Mouse (Mus musculus): ENCODE results near the gene Bnc2. TPM values are rescaled to one million over a fixed set of nuclear protein-coding genes. Genes with fewer than 3 reads are reported as not detected.

Gene Bnc2
- polyA plus RNA-seq, 1 experiment: not detected

DNA sequence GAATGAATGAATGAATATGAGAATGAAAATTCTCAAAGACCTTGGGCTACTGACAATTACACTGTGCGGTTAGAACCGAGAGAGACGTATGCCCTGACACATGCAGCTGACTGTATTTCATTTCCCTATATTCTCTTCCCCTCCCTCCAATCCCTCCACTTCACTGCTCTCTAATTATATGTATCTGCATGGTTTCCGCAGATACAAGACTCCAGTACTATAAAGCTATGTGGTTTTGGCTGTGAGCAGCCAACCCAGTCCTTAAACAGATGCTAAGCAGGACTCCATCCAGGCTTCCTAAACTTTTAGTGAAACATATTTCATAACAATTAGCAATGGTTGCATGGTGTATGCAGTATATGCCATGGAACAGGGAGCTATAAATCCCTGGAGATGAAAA is 344.6 kb downstream of the Bnc2 start:
- H3K27ac ChIP-seq (ENCODE audit: control insufficient read depth, insufficient read depth, low read depth, low read length, poor library complexity): no peak overlapping the region
- WGBS: 88% methylated on average over 4 of the region's 4 CpGs
- no peak overlapping the region for H3K4me3 ChIP-seq (replicated peaks; ENCODE audit: control insufficient read depth, low read depth, low read length)
- H3K4me1 ChIP-seq (ENCODE audit: control insufficient read depth, insufficient read depth, low read length): no peaks in the 10 kb centered on the region
- TF ChIP-seq POLR2A (IDR thresholded peaks at IDR 0.05; ENCODE audit: borderline replicate concordance, control insufficient read depth, low read depth, low read length): no peak
- TF ChIP-seq CTCF (IDR thresholded peaks at IDR 0.05; ENCODE audit: control insufficient read depth, insufficient read depth, low read length): no peak

DNA sequence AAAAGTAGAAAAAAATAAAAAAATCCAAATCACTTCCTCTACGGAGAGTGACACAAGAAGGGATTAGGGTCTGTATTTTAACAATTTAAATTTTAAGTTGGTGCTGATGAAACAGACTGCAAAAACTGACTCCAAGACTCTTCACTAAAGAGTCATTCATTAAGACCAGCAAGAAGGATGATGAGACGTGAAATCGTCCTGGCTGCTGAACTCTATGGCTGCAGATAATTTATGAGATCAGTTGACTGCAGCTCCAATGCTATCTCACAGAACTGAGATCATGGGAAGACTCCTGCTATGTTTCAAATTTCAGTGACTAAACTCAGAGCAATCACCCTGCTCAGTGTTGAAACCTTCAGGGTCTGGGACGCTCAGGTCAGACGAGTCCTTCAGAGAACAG is 345.4 kb downstream of the Bnc2 start:
- 81% methylated on average over 5 of the region's 5 CpGs for WGBS
- H3K4me1 ChIP-seq (ENCODE audit: control insufficient read depth, insufficient read depth, low read length): no peaks in the 10 kb centered on the region
- no peak overlapping the region for H3K27ac ChIP-seq (ENCODE audit: control insufficient read depth, insufficient read depth, low read depth, low read length, poor library complexity)
- TF ChIP-seq CTCF (IDR thresholded peaks at IDR 0.05; ENCODE audit: control insufficient read depth, insufficient read depth, low read length): no peak
- no peak for TF ChIP-seq POLR2A (IDR thresholded peaks at IDR 0.05; ENCODE audit: borderline replicate concordance, control insufficient read depth, low read depth, low read length)
- H3K4me3 ChIP-seq (replicated peaks; ENCODE audit: control insufficient read depth, low read depth, low read length): no peak overlapping the region

DNA sequence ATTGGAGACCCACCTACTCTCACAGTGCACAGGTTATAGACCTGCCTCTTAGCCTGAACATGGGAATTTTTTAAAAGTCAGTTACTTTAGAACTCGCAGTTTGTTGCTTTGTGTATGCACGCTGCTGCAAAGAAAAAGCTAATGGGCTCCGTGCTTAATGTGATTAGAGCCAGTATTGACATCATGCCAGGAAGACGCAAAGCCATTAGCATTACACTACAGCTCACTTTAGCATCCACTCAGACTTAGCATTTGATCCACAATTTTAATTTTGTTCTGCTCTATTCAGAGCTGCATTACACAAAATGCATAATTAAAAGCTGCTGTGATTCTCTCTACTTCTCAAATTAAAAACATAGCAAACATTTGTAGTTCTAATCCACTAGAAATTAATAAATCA is 350.7 kb downstream of the Bnc2 start:
- H3K27ac ChIP-seq (ENCODE audit: control insufficient read depth, insufficient read depth, low read depth, low read length, poor library complexity): no peak overlapping the region
- no peak for TF ChIP-seq CTCF (IDR thresholded peaks at IDR 0.05; ENCODE audit: control insufficient read depth, insufficient read depth, low read length)
- no peak for TF ChIP-seq POLR2A (IDR thresholded peaks at IDR 0.05; ENCODE audit: borderline replicate concordance, control insufficient read depth, low read depth, low read length)
- no peak overlapping the region for H3K4me3 ChIP-seq (replicated peaks; ENCODE audit: control insufficient read depth, low read depth, low read length)
- 90% methylated on average over 4 of the region's 4 CpGs for WGBS
- H3K4me1 ChIP-seq (ENCODE audit: control insufficient read depth, insufficient read depth, low read length): no peaks in the 10 kb centered on the region

DNA sequence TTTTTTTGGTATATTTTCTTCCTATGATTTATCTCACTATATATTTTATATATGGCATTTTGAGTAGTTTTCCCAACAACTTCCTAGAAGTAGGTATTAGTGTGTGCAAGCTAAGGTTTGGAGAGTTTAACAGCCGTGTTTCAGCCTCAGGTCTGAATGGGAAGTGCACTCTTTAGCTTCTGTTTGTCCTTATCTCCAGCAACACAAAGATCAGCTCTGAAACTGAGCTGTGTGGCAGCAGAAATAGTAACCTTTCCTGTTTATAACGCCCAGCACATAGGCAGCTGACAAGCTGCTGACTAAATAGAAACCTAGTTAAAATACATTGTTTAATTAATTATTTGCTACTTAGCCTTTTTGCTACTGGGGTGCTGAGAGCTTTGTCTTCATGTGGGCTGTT is 353.5 kb downstream of the Bnc2 start:
- H3K4me1 ChIP-seq (ENCODE audit: control insufficient read depth, insufficient read depth, low read length): no peaks in the 10 kb centered on the region
- TF ChIP-seq CTCF (IDR thresholded peaks at IDR 0.05; ENCODE audit: control insufficient read depth, insufficient read depth, low read length): no peak
- no peak for TF ChIP-seq POLR2A (IDR thresholded peaks at IDR 0.05; ENCODE audit: borderline replicate concordance, control insufficient read depth, low read depth, low read length)
- H3K27ac ChIP-seq (ENCODE audit: control insufficient read depth, insufficient read depth, low read depth, low read length, poor library complexity): no peak overlapping the region
- H3K4me3 ChIP-seq (replicated peaks; ENCODE audit: control insufficient read depth, low read depth, low read length): no peak overlapping the region
- 20% methylated on average over 2 of the region's 2 CpGs for WGBS

- Histone ChIP-seq H3K4me1 (ENCODE audit: control insufficient read depth, insufficient read depth, low read length) (no peaks in the 10 kb centered on the region), H3K4me3 (replicated peaks; ENCODE audit: control insufficient read depth, low read depth, low read length) (no peak overlapping the region), H3K27ac (ENCODE audit: control insufficient read depth, insufficient read depth, low read depth, low read length, poor library complexity) (no peak overlapping the region)
- 83% methylated on average over 3 of the region's 3 CpGs for WGBS
- TF ChIP-seq CTCF (IDR thresholded peaks at IDR 0.05; ENCODE audit: control insufficient read depth, insufficient read depth, low read length): no peak
- TF ChIP-seq POLR2A (IDR thresholded peaks at IDR 0.05; ENCODE audit: borderline replicate concordance, control insufficient read depth, low read depth, low read length): no peak
Measured at GRCm38 (mm10) chr4:84317421-84317820, 357.7 kb downstream of the Bnc2 start.

- Histone ChIP-seq H3K4me3 (replicated peaks; ENCODE audit: control insufficient read depth, low read depth, low read length) (no peak overlapping the region), H3K4me1 (ENCODE audit: control insufficient read depth, insufficient read depth, low read length) (no peaks in the 10 kb centered on the region), H3K27ac (ENCODE audit: control insufficient read depth, insufficient read depth, low read depth, low read length, poor library complexity) (no peak overlapping the region)
- TF ChIP-seq POLR2A (IDR thresholded peaks at IDR 0.05; ENCODE audit: borderline replicate concordance, control insufficient read depth, low read depth, low read length): no peak
- TF ChIP-seq CTCF (IDR thresholded peaks at IDR 0.05; ENCODE audit: control insufficient read depth, insufficient read depth, low read length): no peak
- WGBS: 72% methylated on average over 2 of the region's 2 CpGs
Measured at GRCm38 (mm10) chr4:84311371-84311770, 363.7 kb downstream of the Bnc2 start.

DNA sequence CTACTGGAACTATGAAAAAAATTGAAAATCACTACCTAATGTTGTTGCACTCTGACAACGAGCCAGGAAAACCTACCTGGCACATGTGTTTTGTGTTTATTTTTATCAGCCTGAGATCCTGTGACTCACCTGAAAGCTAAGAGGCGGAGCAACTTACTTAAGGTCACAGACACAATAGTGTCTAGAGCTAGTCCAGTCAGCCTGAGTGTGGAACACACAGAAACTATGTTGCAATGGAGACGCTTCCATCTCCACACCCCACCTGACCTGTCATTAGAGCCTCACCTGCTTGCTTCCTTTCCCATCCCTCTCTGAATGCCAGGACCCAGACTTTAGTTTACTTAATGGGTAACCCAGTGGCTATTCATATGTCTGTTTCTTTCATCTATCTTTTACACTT is 364.2 kb downstream of the Bnc2 start:
- TF ChIP-seq POLR2A (IDR thresholded peaks at IDR 0.05; ENCODE audit: borderline replicate concordance, control insufficient read depth, low read depth, low read length): no peak
- TF ChIP-seq CTCF (IDR thresholded peaks at IDR 0.05; ENCODE audit: control insufficient read depth, insufficient read depth, low read length): no peak
- 74% methylated on average over 3 of the region's 3 CpGs for WGBS
- Histone ChIP-seq H3K4me3 (replicated peaks; ENCODE audit: control insufficient read depth, low read depth, low read length) (no peak overlapping the region), H3K27ac (ENCODE audit: control insufficient read depth, insufficient read depth, low read depth, low read length, poor library complexity) (no peak overlapping the region), H3K4me1 (ENCODE audit: control insufficient read depth, insufficient read depth, low read length) (no peaks in the 10 kb centered on the region)

DNA sequence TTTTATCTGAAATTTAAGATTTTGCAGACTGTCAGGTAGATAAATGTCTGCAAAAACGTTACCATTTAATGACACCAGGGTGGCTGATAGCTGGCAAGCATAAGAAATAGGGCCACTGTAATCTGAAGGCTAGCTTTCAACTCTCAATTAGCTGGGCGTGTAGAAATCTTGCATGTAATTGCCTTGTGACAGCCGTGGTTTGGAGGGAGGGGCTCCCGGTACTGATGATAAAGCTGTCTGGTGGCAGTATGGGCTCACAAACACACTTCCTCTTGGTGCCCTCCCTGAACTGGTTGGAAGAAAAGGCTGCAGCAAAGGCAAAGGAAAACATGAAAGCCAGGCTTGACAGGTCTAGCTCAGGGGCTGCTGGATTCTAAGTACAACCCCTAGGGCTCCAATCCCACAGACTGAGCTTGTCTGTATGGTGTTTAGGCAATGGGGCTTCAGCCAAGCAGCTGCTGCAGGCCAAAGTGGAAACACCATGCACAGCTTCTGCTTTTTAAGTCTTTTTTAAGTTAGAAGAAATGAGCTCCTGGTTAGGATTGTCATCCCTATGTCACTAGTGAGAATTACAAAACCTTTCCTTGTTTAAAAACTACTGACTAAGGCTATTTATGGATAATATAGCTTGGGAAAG is 366.7 kb downstream of the Bnc2 start:
- H3K27ac ChIP-seq (ENCODE audit: control insufficient read depth, insufficient read depth, low read depth, low read length, poor library complexity): no peak overlapping the region
- 7% methylated on average over 4 of the region's 4 CpGs for WGBS

More for the DNA sequence above, 366.7 kb downstream of the Bnc2 start:
- Histone ChIP-seq H3K4me3 (replicated peaks; ENCODE audit: control insufficient read depth, low read depth, low read length) (no peak overlapping the region), H3K4me1 (ENCODE audit: control insufficient read depth, insufficient read depth, low read length) (no peaks in the 10 kb centered on the region)
- TF ChIP-seq CTCF (IDR thresholded peaks at IDR 0.05; ENCODE audit: control insufficient read depth, insufficient read depth, low read length): no peak
- no peak for TF ChIP-seq POLR2A (IDR thresholded peaks at IDR 0.05; ENCODE audit: borderline replicate concordance, control insufficient read depth, low read depth, low read length)
